Mouse (Mus musculus) liver, embryonic 15.5 days (tissue): ENCODE data around the gene Aldh3b1. TPM values are rescaled to one million over a fixed set of nuclear protein-coding genes. Genes with fewer than 3 reads are reported as not detected.

ENCODE experiments used
- ATAC-seq: fragments of 200-750 bp; cut with Nextera tagmentation; 2 replicates; pipeline ENCODE4 v1.8.0; 2017; ENCODE audit warnings: moderate number of reproducible peaks, mild to moderate bottlenecking, moderate library complexity; ENCODE audit not compliant: insufficient read depth
- H3K27ac ChIP-seq: fragments of 300-500 bp; sonication (generic); replicated peaks from 2 replicates; pipeline ENCODE4 v1.5.1; 2015; ENCODE audit warnings: mild to moderate bottlenecking, inconsistent platforms
- H3K27me3 ChIP-seq: fragments of 300-500 bp; sonication (generic); 2 replicates; pipeline ENCODE4 v1.6.1; 2015; ENCODE audit warnings: mild to moderate bottlenecking, inconsistent platforms
- H3K36me3 ChIP-seq: fragments of 300-500 bp; sonication (generic); replicated peaks from 2 replicates; pipeline ENCODE4 v1.6.1; 2015; ENCODE audit warnings: moderate library complexity, mild to moderate bottlenecking, inconsistent platforms
- H3K4me1 ChIP-seq: fragments of 300-500 bp; sonication (generic); replicated peaks from 2 replicates; pipeline ENCODE4 v1.6.1; 2015; ENCODE audit warnings: inconsistent platforms
- H3K4me2 ChIP-seq: fragments of 300-500 bp; sonication (generic); 2 replicates; pipeline ENCODE4 v1.6.1; 2015; ENCODE audit warnings: moderate library complexity, mild to moderate bottlenecking, inconsistent platforms
- H3K4me3 ChIP-seq: fragments of 300-500 bp; sonication (generic); replicated peaks from 2 replicates; pipeline ENCODE4 v1.5.1; 2015; ENCODE audit warnings: mild to moderate bottlenecking, inconsistent platforms
- H3K9ac ChIP-seq: fragments of 300-500 bp; sonication (generic); 2 replicates; pipeline ENCODE4 v1.6.1; 2015; ENCODE audit warnings: moderate library complexity, mild to moderate bottlenecking, inconsistent platforms
- H3K9me3 ChIP-seq: fragments of 300-500 bp; sonication (generic); replicated peaks from 2 replicates; pipeline ENCODE4 v1.6.1; 2016; ENCODE audit warnings: inconsistent platforms
- WGBS: fragments of 180-500 bp; shearing (Covaris S2); methylation state at CpG from one replicate; pipeline ENCODE4 v1.1.7; 2015; ENCODE audit warnings: mixed read lengths; ENCODE audit not compliant: insufficient replicate concordance; 5-methylcytosine and 5-hydroxymethylcytosine counted together
- polyA plus RNA-seq: library from polyadenylated mRNA; unstranded; fragments of >200 nt; fragmentation: Nextera tagmentation; extraction: Ambion mirVana; gene quantifications from 2 replicates; pipeline ENCODE4 v1.2.1, GENCODE M21; 2015

Gene Aldh3b1
- polyA plus RNA-seq, 1 experiment from 2014 or later: 8.7 TPM

- no peaks in the 10 kb centered on the region for H3K9me3 ChIP-seq
- H3K4me3 ChIP-seq: no peak overlapping the region
- WGBS: 78% methylated on average over 10 of the region's 10 CpGs
- H3K27ac ChIP-seq: no peak overlapping the region
- peaks cover 15% of the 10 kb centered on the region for H3K4me1 ChIP-seq
- ATAC-seq: no peak
- H3K27me3 ChIP-seq: no peaks in the 10 kb centered on the region
- H3K36me3 ChIP-seq: peaks cover 78% of the 10 kb centered on the region
- H3K9ac ChIP-seq: no peak overlapping the region
- no peak overlapping the region for H3K4me2 ChIP-seq
These were observed 33.4 kb downstream of the Aldh3b1 start for GRCm38 (mm10) chr19:3896208-3896607.

GRCm38 (mm10) chr19:3895171-3895631, 34.4 kb downstream of the Aldh3b1 start:
- peaks cover 88% of the 10 kb centered on the region for H3K36me3 ChIP-seq
- no peaks in the 10 kb centered on the region for H3K9me3 ChIP-seq
- no peak overlapping the region for H3K4me3 ChIP-seq
- no peaks in the 10 kb centered on the region for H3K27me3 ChIP-seq
- no peak overlapping the region for H3K9ac ChIP-seq
- ATAC-seq: peak; percentile 55
- no peak overlapping the region for H3K4me2 ChIP-seq
- H3K4me1 ChIP-seq: peaks cover 15% of the 10 kb centered on the region
- no peak overlapping the region for H3K27ac ChIP-seq
- WGBS: 49% methylated on average over 3 of the region's 3 CpGs

- Histone ChIP-seq H3K27me3 (no peaks in the 10 kb centered on the region), H3K9me3 (no peaks in the 10 kb centered on the region), H3K27ac (0 out of 2 replicates have a peak overlapping the region, but pooled peaks have one; percentile 19), H3K36me3 (peaks cover 94% of the 10 kb centered on the region), H3K4me1 (peaks cover 15% of the 10 kb centered on the region), H3K9ac (no peak overlapping the region), H3K4me3 (no peak overlapping the region), H3K4me2 (no peak overlapping the region)
- no peak for ATAC-seq
- 70% methylated on average over 2 of the region's 2 CpGs for WGBS
These were observed 35.3 kb downstream of the Aldh3b1 start for GRCm38 (mm10) chr19:3894294-3894693.

GRCm38 (mm10) chr19:3893545-3894116, 36.0 kb downstream of the Aldh3b1 start:
- H3K36me3 ChIP-seq: peaks cover 97% of the 10 kb centered on the region
- H3K9ac ChIP-seq: no peak overlapping the region
- no peak overlapping the region for H3K27ac ChIP-seq
- H3K4me3 ChIP-seq: no peak overlapping the region
- ATAC-seq: no peak
- H3K9me3 ChIP-seq: no peaks in the 10 kb centered on the region
- H3K27me3 ChIP-seq: no peaks in the 10 kb centered on the region
- peaks cover 15% of the 10 kb centered on the region for H3K4me1 ChIP-seq
- no peak overlapping the region for H3K4me2 ChIP-seq
- 82% methylated on average over 4 of the region's 4 CpGs for WGBS

GRCm38 (mm10) chr19:3890181-3890580, 39.4 kb downstream of the Aldh3b1 start:
- peaks cover 75% of the 10 kb centered on the region for H3K36me3 ChIP-seq
- H3K27me3 ChIP-seq: no peaks in the 10 kb centered on the region
- no peaks in the 10 kb centered on the region for H3K9me3 ChIP-seq
- ATAC-seq: no peak
- H3K4me2 ChIP-seq: no peak overlapping the region
- H3K4me3 ChIP-seq: no peak overlapping the region
- 71% methylated on average over 8 of the region's 8 CpGs for whole genome bisulfite sequencing
- H3K9ac ChIP-seq: no peak overlapping the region
- H3K4me1 ChIP-seq: peaks cover 10% of the 10 kb centered on the region
- H3K27ac ChIP-seq: no peak overlapping the region

GRCm38 (mm10) chr19:3889096-3889495, 40.5 kb downstream of the Aldh3b1 start:
- H3K27ac ChIP-seq: no peak overlapping the region

GRCm38 (mm10) chr19:3884325-3884990, 45.1 kb downstream of the Aldh3b1 start:
- Histone ChIP-seq H3K4me3 (no peak overlapping the region), H3K4me2 (no peak overlapping the region), H3K27ac (no peak overlapping the region), H3K9ac (no peak overlapping the region), H3K4me1 (peaks cover 19% of the 10 kb centered on the region), H3K27me3 (no peaks in the 10 kb centered on the region), H3K9me3 (no peaks in the 10 kb centered on the region), H3K36me3 (peaks cover 27% of the 10 kb centered on the region)
- ATAC-seq: no peak
- WGBS: 67% methylated on average over 6 of the region's 6 CpGs

More at GRCm38 (mm10) chr19:3889096-3889495, 40.5 kb downstream of the Aldh3b1 start:
- Histone ChIP-seq H3K4me3 (no peak overlapping the region), H3K4me1 (peaks cover 6% of the 10 kb centered on the region; the same call in 1 of the 2 replicates), H3K4me2 (no peak overlapping the region), H3K36me3 (peaks cover 71% of the 10 kb centered on the region), H3K9ac (no peak overlapping the region), H3K9me3 (no peaks in the 10 kb centered on the region), H3K27me3 (no peaks in the 10 kb centered on the region)
- WGBS: 69% methylated on average over 5 of the region's 5 CpGs
- no peak for ATAC-seq

- Histone ChIP-seq H3K27ac (no peak overlapping the region), H3K9me3 (no peaks in the 10 kb centered on the region), H3K4me2 (no peak overlapping the region), H3K27me3 (no peaks in the 10 kb centered on the region), H3K4me3 (no peak overlapping the region), H3K36me3 (peaks cover 19% of the 10 kb centered on the region), H3K4me1 (peaks cover 19% of the 10 kb centered on the region), H3K9ac (no peak overlapping the region)
- 48% methylated on average over 4 of the region's 4 CpGs for WGBS
- ATAC-seq: no peak
These were observed 47.4 kb downstream of the Aldh3b1 start for GRCm38 (mm10) chr19:3882214-3882613.

- Histone ChIP-seq H3K36me3 (peaks cover 19% of the 10 kb centered on the region), H3K27me3 (no peaks in the 10 kb centered on the region), H3K4me3 (no peak overlapping the region), H3K4me2 (no peak overlapping the region), H3K9me3 (no peaks in the 10 kb centered on the region), H3K4me1 (peaks cover 19% of the 10 kb centered on the region), H3K9ac (no peak overlapping the region), H3K27ac (no peak overlapping the region)
- ATAC-seq: peak; percentile 47; the same call in 1 of the 2 replicates
- WGBS: 54% methylated on average over 6 of the region's 6 CpGs
These were observed 49.4 kb downstream of the Aldh3b1 start for GRCm38 (mm10) chr19:3880054-3880848.

- Histone ChIP-seq H3K9ac (no peak overlapping the region), H3K27ac (no peak overlapping the region), H3K27me3 (no peaks in the 10 kb centered on the region), H3K4me3 (no peak overlapping the region), H3K4me2 (no peak overlapping the region), H3K4me1 (peaks cover 2% of the 10 kb centered on the region; the same call in 1 of the 2 replicates), H3K9me3 (no peaks in the 10 kb centered on the region), H3K36me3 (0 out of 2 replicates have a peak, but pooled peaks cover 12% of the 10 kb centered on the region)
- ATAC-seq: no peak
- WGBS: 69% methylated on average over 7 of the region's 7 CpGs
These were observed 54.6 kb downstream of the Aldh3b1 start for GRCm38 (mm10) chr19:3875045-3875444.

- no peak overlapping the region for H3K4me2 ChIP-seq
- H3K27me3 ChIP-seq: no peaks in the 10 kb centered on the region
- H3K9ac ChIP-seq: no peak overlapping the region
- H3K36me3 ChIP-seq: 0 out of 2 replicates have a peak, but pooled peaks cover 12% of the 10 kb centered on the region
- no peak overlapping the region for H3K4me3 ChIP-seq
- H3K4me1 ChIP-seq: no peaks in the 10 kb centered on the region
- WGBS: 64% methylated on average over 4 of the region's 4 CpGs
- no peak overlapping the region for H3K27ac ChIP-seq
- ATAC-seq: no peak
- no peaks in the 10 kb centered on the region for H3K9me3 ChIP-seq
These were observed 57.2 kb downstream of the Aldh3b1 start for GRCm38 (mm10) chr19:3872373-3872772.
